Mouse (Mus musculus) heart, postnatal 36 days (tissue): ENCODE results near the gene Hjurp. TPM values are rescaled to one million over a fixed set of nuclear protein-coding genes. Genes with fewer than 3 reads are reported as not detected.

Experiments
- DNase-seq, 2 experiments: peaks; one replicate each; pipeline ENCODE4 v3.0.0; 2021 to 2022
- intact Hi-C: fragments of 180-260 bp; cut with DNase I; formaldehyde crosslinking; loops from one replicate; pipeline ENCODE4 v1.15.1; 2025
- total RNA-seq, 2 experiments: library from RNA; stranded (reverse); gene quantifications; 2 replicates each; pipeline ENCODE4 v1.2.3; 2021

Hjurp gene
- total RNA-seq, 2 experiments from 2014 or later = 12.2 to 13.3 TPM

DNA sequence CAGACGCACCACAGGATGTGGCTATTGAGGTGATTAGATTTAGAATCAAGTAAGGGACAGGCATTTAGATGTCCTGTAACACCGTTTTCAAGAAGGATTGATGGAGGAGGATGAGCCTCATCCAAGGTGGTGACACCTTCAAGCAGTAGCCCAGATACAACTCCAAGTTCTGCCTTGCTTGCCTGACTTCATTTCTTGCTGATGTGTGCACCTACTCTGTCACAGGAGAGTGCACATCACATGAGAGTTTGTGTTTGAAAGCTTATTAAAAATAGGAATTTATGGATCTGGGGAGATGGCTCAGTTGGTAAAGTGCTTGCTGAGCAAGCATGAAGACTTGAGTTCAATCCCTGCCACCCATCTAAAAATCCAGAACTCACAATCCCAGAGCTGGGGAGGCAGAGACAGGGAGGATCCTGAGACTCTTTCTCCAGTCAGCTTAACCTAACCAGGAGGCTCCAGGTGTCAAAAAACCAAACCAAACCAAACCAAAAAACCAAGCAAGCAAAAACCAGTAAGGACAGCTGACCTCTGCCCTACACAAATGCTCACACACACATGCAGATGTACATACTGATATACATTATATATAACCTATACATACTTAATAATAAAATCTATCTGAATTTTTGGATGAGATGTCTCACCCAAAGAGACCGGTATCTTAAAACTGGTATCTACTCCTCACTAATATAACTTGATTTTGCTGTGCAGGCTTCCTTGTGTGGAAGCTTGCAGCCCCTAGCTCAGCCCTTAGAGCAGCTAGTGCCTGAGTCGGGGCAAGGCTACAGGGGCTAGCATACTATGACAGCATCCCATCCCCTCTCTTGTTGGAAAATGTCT is 21.5 kb upstream of the Hjurp start:
- intact Hi-C loops = no loop called here
- no peak for DNase-seq

DNA sequence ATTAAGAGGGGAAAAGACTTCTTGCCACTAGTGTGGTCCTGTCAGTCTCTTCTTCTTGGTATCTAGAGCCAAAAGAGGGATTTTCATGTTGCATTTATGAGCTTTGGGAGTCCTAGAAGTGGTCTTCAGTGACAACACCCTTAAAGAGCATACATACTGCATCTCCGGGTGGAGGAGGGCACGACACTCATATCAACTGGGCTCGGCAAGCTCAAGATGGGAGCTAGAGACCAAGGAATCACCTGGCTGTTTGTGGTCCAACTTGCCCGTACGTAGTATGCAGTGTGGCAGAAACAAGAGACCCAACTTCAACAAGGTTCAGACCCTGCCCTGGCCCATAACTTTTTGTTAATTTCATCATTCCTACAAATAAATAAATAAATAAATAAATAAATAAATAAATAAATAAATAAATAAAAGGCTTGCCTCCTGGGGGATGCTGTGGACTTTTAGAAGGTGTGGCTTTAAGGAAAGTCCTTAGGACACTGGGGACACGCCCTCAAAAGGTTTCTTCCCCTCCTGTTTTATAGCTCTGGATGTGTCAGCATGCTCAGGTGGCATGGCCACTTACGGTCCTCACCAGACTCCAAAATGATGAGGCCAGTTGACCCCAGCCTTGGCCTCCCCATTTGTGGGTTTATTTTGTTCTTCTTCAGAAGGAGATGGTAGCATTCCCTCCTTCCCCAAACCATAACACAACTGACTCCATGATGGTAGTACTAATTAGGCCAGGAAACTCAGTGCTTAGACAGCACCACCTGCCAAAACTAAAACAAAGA is 20.2 kb upstream of the Hjurp start:
- DNase-seq = no peak
- intact Hi-C loops = no loop called here

DNA sequence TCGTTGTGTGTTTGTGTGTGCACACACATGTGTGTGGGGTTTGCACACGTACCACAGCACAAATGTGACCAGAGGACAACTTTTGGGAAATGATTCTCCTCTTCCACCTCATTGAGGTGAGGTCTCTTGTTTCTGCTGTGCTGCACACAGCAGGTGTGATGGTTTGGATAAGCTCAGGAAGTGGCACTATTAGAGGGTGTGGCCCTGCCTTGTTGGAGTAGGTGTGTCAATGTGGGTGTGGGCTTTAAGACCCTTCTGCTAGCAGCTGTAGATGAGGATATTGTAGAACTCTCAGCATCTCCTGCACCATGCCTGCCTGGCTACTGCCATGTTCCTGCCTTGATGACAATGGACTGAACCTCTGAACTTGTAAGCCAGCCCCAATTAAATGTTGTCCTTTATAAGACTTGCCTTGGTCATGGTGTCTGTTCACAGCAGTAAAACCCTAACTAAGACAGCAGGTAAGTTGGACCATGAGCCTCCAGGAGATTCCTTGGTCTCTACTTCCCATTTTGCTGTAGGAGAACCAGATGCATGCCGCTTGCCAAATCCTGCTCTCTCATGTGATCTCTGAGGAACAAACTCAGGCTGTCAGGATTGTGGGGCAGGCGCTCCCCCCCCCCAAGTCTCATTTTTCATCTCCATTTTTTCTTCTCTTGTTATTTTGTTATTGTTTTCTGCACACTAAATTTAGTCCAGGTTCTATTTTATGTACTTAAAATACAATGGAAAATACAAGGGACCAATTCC is 18.9 kb upstream of the Hjurp start:
- intact Hi-C loops = no loop called here

DNA sequence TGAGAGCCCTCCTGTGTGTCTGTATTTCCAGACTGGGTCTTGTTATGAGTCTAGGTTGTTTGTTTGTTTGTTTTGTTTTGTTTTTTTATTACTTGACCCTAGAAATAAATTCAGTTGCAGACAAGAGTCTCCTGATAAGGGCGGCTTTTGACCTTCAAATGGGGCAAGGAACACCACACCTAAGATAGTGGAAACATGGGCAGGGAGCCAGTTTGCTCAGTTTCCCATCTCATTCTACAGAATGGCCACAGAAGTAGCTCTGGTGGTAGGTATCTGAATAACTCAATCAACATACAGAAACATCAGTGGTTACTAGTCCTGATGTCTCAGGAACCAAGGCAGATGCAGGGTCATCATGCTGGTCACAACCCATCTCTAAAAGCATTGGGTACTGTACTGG is 17.2 kb upstream of the Hjurp start:
- no peak for DNase-seq
- intact Hi-C loops = no loop called here

More for the DNA sequence above, 18.9 kb upstream of the Hjurp start:
- no peak for DNase-seq

DNA sequence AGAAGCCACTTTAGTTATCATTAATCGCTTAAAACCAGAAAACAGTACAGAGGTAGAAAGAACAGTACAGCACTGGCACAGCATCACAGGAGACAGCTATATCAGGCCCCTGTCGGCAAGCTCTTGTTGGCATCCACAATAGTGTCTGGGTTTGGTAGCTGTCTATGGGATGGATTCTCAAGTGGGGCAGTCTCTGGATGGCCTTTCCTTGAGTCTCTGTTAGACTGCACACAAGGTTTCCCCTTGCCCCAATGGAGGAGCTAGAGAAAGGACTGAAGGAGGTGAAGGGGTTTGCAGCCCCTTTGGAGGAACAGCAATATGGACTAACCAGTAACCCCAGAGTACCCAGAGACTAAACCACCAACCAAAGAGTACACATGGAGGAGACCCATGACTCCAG is 14.6 kb upstream of the Hjurp start:
- intact Hi-C loops = no loop called here

DNA sequence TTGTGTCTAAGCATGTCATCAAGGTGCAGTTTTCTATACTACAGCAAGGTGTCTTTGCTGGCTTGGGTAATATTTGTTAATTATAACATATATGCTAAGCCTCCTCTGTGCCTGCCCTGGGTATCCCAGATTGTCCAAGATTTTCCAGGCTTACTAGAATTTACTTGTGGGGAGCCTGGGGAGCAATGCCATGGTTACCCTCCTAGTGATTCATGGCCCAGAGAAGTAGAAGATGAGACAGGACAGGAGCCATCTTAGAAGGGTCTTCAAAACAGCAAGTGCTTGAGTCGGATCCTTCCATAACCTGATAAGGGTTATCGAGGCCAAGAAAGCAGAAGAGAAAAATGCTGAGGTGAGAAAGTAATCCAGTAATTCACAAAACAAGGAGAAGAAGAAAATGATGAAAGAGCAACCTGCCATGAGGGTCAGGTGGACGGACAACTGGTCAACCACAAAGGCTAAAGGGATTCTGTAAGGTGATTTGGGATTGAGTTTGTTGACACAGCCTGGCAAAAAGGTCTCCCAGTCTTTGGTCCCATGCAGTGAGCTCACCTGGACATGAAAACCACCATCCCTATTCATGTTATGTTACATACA is 14.1 kb upstream of the Hjurp start:
- peak in 1 of 2 experiments; percentile 3 for DNase-seq
- intact Hi-C loops = no loop called here

More for the DNA sequence above, 14.6 kb upstream of the Hjurp start:
- DNase-seq = no peak

DNA sequence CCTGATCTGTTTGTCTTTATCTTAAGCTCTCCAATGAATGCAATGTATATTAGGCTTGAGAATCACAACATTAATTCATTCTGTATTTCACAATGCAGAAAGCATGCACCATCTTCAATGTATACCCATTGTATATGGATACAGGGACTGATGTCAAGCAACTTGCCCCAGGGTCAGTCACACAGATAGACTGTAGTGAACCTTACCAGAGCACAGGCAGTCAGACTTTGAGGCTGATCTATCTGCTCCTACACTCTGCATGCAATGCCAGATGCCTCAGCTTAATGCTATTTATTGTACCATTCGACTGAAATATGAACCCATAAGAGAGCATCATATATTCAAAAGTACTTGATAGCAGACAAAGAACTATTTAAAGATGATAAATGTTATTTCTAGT is 13.1 kb upstream of the Hjurp start:
- intact Hi-C loops = no loop called here
- DNase-seq = no peak

DNA sequence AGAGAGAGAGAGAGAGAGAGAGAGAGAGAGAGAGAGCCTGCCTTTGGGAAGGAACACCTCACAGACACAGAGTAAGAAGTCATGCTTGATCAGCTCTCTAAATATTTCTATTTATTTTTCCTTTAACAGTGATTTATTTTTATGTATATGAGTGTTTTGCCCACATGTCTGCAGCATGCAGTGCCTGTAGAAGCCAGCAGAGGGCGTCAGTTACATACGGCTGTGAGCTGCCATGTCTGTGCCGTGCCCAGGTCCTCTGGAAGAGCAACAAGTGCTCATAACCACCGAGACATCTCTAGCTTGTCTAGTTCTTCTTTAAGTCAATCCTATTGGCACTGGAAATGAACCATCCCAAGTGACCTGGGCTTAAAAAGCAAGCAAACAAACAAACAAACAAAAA is 12.5 kb upstream of the Hjurp start:
- intact Hi-C loops = loop anchor here (10.0 kb wide), 1 partner anchor 285 kb away; the partner anchor contains the start of gene Usp40
- peak; percentile 29 to 65 for DNase-seq

DNA sequence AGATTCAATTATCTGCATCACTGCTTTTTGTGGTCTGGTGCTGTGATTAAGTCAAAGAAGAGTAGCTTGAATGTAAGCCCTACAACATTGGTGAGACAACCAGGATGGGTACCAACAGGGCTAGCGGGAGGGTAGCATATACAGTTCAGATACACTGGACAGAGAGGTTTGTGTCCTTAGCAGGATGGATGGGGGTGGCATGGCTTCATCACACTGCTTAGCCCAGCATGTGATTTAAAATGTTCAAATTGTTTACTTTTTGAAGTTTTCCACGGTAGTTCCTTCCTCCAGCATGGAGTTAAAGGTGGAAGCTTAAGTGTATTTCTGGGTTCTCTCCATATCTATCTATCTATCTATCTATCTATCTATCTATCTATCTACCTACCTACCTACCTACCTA is 11.7 kb upstream of the Hjurp start:
- intact Hi-C loops = loop anchor here (10.0 kb wide), 1 partner anchor 284 kb away; the partner anchor contains the start of gene Usp40

DNA sequence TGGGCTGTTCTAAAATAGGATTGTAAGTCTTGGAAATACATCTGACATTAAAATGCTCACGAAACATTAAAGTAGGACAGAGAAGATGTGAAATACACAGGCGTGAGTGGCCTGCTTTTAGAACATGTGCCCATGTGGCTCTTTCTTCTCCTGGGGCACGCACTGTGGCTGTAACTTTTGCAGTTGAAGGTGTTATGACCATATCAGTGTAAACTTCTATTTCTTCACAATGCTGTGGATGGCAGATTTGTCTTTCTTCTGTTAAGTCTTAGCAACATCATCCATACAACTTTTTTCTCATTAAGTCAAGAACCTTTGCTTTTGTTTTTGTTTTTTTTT is 11.3 kb upstream of the Hjurp start:
- intact Hi-C loops = loop anchor here (10.0 kb wide), 1 partner anchor 284 kb away; the partner anchor contains the start of gene Usp40
- DNase-seq = no peak

More for the DNA sequence above, 11.7 kb upstream of the Hjurp start:
- no peak for DNase-seq

DNA sequence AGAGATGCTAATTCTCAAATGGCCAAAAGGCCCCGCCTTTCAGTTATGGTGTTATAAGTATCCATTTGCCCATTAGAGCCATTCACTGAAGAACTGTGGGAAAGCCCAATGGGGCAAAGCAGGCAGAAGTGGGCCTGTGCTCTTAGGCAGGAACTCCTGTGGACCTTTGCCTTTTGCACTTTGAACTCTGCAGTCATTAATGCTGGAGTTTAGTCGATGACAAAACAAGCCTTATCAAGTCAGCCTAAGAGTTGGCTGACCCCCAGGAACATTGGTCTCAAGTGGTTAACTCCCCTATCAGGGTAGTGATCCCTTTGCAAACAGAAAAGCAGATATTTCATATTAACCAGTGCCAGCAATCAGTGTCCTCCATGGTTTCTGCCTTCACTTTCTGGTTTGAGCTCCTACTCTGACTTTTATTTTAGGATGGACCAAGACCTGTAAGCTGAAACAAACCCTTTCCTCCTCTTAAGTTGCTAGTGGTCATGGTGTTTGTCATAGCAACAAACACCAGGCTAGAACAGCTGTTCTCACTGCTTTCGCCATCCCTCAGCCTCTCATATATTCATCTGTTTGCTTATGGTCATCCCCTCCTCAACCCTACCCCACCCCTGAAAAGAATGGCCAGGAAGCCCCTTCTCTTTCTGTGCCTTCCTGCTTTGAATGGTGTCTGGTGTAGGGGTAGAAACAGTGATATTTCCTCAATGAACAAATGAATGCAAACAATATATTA is 10.8 kb upstream of the Hjurp start:
- intact Hi-C loops = loop anchor here (10.0 kb wide), 1 partner anchor 283 kb away; the partner anchor contains the start of gene Usp40
- DNase-seq = peak in 1 of 2 experiments; percentile 13

DNA sequence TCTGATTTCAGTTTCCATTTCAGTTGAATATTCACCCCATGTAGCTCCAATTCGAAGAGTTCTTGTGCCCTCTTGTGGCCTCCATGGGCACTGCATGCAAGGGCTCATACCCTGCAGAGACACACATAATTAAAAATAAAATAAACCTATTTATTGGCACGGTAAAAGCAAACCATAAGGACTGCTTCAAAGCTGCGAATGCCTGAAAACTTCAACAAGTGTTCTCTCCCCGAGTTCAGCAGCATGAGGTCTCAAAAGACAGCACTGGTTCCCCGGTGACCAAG is 10.2 kb upstream of the Hjurp start:
- intact Hi-C loops = loop anchor here (10.0 kb wide), 1 partner anchor 283 kb away; the partner anchor contains the start of gene Usp40
- peak; percentile 52 to 73 for DNase-seq

DNA sequence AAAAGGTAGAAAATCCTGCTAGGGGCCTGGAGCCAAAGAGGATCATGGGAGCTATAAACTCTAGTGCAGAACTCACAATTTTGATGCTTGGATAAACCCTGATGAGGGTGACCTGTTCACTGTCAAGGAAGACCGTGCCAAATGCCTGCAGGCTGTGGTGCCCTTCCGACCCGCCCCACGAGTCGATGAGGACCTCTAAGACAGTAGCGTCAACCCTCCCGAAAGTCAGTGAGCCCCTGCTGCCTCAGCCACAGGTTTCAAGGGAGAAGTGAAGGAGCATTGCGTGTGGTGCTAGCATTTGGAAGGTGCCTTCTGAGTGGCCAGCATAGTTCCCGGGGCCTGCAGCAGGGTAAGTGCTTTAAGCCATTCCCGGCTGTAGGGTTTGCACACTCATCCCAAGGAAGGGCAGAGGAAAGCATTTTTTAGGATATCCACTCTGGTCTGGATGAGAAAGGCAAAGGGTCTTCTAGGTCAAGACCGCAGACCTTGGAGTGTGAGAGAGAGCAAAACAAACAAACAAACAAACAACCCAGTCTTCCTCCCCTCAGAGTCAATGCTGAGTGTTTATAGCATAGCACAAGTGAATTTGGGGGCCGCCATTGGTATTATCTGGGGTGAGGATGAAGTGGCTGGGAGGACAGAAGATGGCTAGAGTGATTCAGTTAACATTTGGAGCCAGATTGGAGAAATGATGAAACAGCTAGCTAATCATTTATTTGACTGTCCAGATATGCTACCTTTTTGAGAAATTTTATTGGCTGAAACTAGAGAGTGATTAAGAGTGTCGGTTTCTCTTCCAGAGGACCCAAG is 9.7 kb upstream of the Hjurp start:
- no peak for DNase-seq
- intact Hi-C loops = loop anchor here (10.0 kb wide), 1 partner anchor 282 kb away; the partner anchor contains the start of gene Usp40

DNA sequence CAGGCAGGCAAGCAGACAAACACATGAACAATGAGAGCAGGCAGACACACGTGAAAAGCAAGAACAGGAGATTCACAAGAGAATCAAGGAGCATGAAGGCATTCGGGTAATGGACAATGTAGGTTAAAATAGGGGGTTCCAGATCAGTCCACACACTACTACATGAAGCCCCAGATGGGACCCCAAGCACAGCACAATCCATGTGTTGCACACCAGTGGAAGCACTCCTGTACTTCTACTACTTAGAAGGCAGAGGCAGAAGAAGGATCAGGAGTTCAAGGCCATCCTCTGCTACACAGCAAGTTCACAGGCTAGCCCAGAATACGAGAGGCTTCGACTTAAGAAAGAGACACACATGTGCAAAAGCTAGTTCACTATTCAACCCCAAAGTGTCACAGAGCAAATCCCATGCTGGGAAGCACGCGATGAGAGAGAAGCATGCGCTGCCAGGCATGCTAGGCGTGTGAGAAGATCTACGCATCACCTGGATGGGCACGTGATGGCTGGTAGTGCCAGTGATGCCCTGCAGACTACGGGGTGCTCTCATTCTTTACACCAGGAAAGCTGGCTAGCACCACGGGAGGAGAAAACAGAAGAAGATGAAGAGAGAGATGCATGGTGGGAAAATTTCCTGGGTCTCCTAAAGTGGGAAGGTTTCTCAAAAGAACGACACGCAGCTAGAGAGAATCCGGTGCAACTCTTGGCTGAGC is 8.9 kb upstream of the Hjurp start:
- peak in 1 of 2 experiments; percentile 3 for DNase-seq
- intact Hi-C loops = loop anchor here (10.0 kb wide), 1 partner anchor 281 kb away; the partner anchor contains the start of gene Usp40

DNA sequence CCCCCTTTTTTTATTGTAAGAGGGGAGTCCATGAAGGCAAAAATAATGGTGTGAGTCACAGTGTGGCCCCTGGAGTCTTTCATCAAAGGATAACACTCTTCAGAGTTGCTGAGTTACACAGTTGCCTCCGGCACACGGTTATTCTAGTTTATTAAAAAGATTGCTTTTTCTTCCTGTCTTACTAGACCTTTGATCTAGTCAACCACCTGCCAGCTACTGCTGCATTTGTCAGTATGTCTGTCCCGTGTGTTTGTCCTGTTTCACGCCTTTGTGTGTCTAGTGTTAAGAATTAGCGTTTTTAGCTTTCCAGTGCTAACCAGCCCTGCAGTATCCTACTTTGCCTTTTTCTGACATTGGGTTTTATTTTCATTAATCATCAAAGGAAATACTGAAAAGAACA is 8.2 kb upstream of the Hjurp start:
- DNase-seq = no peak
- intact Hi-C loops = loop anchor here (10.0 kb wide), 1 partner anchor 281 kb away; the partner anchor contains the start of gene Usp40

DNA sequence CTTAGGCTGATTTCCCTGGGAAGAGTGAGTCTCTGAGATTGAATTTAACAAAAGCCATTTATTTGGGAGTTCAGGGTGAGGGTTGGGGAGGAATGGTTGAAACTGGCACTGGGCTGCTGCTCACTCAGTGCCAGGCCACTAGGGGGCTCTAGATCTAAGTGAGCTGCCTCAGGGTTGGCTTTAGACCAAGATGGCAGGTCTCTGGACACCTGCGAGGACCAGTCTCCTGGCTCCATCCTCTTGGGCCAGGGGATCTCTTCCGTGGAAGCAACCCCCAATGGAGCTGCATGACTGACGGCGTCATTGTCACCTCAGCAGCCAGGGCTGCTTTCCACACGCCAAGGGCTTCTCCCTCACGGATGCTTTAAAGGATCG is 7.5 kb upstream of the Hjurp start:
- peak in 1 of 2 experiments; percentile 22 for DNase-seq
- intact Hi-C loops = loop anchor here (10.0 kb wide), 1 partner anchor 280 kb away; the partner anchor contains the start of gene Usp40

DNA sequence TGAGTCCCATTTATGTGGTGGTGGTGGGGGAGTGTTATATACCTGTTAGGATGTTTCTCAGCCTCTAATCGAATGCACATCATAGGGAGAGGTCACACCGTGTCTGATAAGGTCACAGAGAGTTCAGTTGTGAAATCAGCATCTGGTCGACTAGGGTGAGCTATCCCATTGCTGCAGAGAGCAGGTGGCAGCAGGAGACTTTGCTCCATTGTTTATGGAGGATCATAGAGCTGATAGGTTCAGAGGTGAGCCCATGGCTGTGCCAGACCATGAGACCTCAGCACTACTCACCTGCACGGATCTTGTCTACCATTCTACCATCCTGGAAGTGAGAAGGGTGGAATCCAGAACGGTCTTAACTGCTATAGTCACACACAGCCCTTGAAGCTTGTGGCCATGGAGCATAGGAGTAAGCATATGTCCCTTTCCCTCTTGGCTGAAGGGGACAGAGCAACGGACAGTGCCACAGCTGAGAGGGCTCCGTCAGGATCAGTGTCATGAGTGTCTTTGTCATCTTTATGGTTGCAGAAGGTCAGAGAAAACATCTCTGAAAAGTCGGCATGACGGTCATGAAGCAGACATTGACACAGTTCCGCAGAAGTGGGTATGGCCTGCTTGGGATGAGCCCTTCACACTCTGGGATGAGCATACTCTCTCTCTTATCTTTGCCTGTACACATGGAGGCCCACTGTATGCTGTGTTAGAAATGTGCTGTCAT is 7.0 kb upstream of the Hjurp start:
- DNase-seq = no peak
- intact Hi-C loops = loop anchor here (10.0 kb wide), 1 partner anchor 280 kb away; the partner anchor contains the start of gene Usp40
